Mouse (Mus musculus): ENCODE data around the gene Eps15l1. TPM values are rescaled to one million over a fixed set of nuclear protein-coding genes. Genes with fewer than 3 reads are reported as not detected.

Gene Eps15l1
- total RNA-seq, 2 experiments from 2014 or later: 35.5 to 41.0 TPM

- peak in 1 of 2 experiments; percentile 37 for DNase-seq
These were observed 7.4 kb downstream of the Eps15l1 start for GRCm38 (mm10) chr8:72413839-72414238.

GRCm38 (mm10) chr8:72409443-72409842 lies 11.8 kb downstream of the Eps15l1 start:
- no peak for DNase-seq

- DNase-seq: no peak
These were observed 13.4 kb downstream of the Eps15l1 start for GRCm38 (mm10) chr8:72407878-72408277.

GRCm38 (mm10) chr8:72402981-72403380 lies 18.3 kb downstream of the Eps15l1 start:
- no peak for DNase-seq

- no peak for DNase-seq
These were observed 19.9 kb downstream of the Eps15l1 start for GRCm38 (mm10) chr8:72401381-72401780.

- no peak for DNase-seq
These were observed 35.5 kb downstream of the Eps15l1 start for GRCm38 (mm10) chr8:72385737-72386136.

- DNase-seq: no peak
These were observed 38.9 kb downstream of the Eps15l1 start for GRCm38 (mm10) chr8:72382395-72382794.

- DNase-seq: no peak
These were observed 40.6 kb downstream of the Eps15l1 start for GRCm38 (mm10) chr8:72380656-72381055.

GRCm38 (mm10) chr8:72376900-72377299 lies 44.4 kb downstream of the Eps15l1 start:
- DNase-seq: no peak

GRCm38 (mm10) chr8:72376309-72376708 lies 45.0 kb downstream of the Eps15l1 start:
- DNase-seq: no peak

- DNase-seq: no peak
These were observed 46.1 kb downstream of the Eps15l1 start for GRCm38 (mm10) chr8:72375161-72375560.

- DNase-seq: no peak
These were observed 48.9 kb downstream of the Eps15l1 start for GRCm38 (mm10) chr8:72372311-72372710.

GRCm38 (mm10) chr8:72371356-72371755 lies 49.9 kb downstream of the Eps15l1 start:
- no peak for DNase-seq

- DNase-seq: no peak
These were observed 54.8 kb downstream of the Eps15l1 start for GRCm38 (mm10) chr8:72366435-72366834.

- DNase-seq: peak; percentile 86 to 90
These were observed 55.4 kb downstream of the Eps15l1 start for GRCm38 (mm10) chr8:72365826-72366225.

GRCm38 (mm10) chr8:72365016-72365415 lies 56.2 kb downstream of the Eps15l1 start:
- peak in 1 of 2 experiments; percentile 38 for DNase-seq

- peak; percentile 39 to 67 for DNase-seq
These were observed 57.8 kb downstream of the Eps15l1 start for GRCm38 (mm10) chr8:72363457-72363856.

- DNase-seq: no peak
These were observed 58.5 kb downstream of the Eps15l1 start for GRCm38 (mm10) chr8:72362754-72363153.

- DNase-seq: peak in 1 of 2 experiments; percentile 48
These were observed 61.1 kb downstream of the Eps15l1 start for GRCm38 (mm10) chr8:72360162-72360561.

GRCm38 (mm10) chr8:72356593-72356992 lies 64.7 kb downstream of the Eps15l1 start:
- no peak for DNase-seq

GRCm38 (mm10) chr8:72354272-72354671 lies 67.0 kb downstream of the Eps15l1 start:
- peak; percentile 63 to 86 for DNase-seq

GRCm38 (mm10) chr8:72353700-72354045 lies 67.6 kb downstream of the Eps15l1 start:
- no peak for DNase-seq

GRCm38 (mm10) chr8:72352951-72353699 lies 68.1 kb downstream of the Eps15l1 start:
- no peak for DNase-seq

GRCm38 (mm10) chr8:72351405-72352005 lies 69.8 kb downstream of the Eps15l1 start:
- no peak for DNase-seq

All from heart, adult 18-20 months (tissue).